Mouse (Mus musculus) frontal cortex, postnatal 25 days (tissue): ENCODE results near the gene Naaladl2.
"Not testable (repeated sequence)": the region's sequence is repeated elsewhere in the genome, so short reads cannot be mapped to it uniquely, and the experiment has no call there.

ENCODE experiments used
- DNase-seq, 2 experiments: peaks; one replicate each; pipeline ENCODE4 v3.0.0; 2022; ENCODE audit warnings: low spot score in 2 of 2

Naaladl2 gene

DNA sequence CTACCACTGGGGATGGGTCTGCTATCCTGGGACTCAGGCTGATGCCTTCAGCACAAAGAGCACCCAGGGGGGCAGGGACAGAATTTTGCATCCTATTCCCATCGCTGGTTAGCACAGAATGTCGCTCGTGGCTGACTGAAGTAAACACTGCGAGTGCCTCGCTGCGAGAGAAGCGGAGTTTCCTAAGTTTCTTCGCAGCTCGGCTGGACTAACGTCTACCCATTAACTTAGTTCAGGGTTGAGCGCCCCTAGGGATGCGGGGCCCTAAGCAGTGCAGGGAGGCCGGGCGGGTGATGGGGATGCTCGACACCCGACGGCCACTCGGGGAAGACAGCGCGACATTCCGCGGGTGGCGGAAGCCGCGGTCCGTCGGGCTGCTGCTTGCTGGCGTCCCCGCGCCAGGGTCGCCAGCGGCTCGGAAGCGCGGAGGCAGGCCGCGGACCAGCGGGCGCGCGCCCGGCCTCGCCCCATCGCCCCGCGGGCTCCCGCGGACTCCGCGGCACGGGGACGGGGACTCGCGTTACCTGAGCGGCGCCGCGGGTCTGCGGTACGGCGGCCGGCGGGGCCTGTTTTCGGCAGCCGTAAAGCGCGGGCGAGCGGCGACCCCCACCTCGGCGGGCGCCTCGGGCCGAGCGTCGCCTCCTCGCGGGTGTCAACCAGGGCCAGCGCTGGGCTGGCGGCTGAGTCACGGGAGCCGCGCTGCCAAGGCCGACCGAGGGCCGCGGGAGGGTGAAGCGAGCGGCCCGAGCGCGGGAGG, at the start of gene Naaladl2:
TSS of gene Naaladl2 (minus strand) at position 707 of the 757 bp plus-strand sequence.
- DNase-seq = peak; percentile 54

DNA sequence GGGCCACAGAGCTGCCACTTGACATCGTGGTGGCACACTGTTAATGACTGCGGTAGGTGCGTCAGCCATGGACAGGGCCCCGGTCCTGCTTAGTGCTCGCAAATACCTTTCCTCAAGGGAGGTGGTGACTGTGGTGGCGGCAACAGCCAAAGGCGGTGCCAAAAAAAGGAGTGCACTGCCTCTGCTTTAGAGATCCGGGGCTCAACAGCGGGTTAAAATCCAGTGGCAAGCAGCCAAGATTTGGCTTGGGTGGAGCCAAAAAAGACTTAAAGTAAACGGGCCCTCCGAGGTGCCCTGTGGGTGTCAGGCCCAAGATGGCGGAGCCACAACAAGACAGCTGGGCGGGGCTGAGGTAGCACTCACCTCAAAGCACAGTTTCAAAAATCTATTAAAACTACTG, 7.7 kb upstream of the Naaladl2 start:
- no peak for DNase-seq

GRCm38 (mm10) chr3:25147271-25147670, 3.2 kb upstream of the Naaladl2 start:
- no peak for DNase-seq

GRCm38 (mm10) chr3:25144961-25145697, 1.1 kb upstream of the Naaladl2 start:
- peak in 1 of 2 experiments; percentile 40 for DNase-seq

DNA sequence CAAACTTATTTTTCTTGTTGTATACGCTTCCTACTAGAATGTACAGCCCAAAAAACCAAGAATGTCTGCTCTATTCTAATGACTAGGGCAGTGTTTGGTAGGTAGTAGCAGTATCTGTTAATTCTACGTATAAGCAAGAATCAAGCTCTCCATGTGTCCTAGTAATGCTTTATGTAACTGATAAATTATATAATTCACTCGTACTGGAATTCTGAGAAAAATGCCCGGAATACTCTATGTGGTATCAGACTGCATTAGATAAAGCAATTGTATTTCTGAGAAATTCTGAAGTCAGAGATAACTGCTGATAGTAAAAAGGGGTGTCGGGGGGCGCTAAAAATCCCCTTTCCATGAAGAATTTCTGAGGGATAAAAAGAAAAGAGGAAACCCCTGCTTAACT, 950 bp downstream of the Naaladl2 start:
- DNase-seq = no peak

- no peak for DNase-seq
These were observed 12.2 kb downstream of the Naaladl2 start for GRCm38 (mm10) chr3:25131848-25132247.

DNA sequence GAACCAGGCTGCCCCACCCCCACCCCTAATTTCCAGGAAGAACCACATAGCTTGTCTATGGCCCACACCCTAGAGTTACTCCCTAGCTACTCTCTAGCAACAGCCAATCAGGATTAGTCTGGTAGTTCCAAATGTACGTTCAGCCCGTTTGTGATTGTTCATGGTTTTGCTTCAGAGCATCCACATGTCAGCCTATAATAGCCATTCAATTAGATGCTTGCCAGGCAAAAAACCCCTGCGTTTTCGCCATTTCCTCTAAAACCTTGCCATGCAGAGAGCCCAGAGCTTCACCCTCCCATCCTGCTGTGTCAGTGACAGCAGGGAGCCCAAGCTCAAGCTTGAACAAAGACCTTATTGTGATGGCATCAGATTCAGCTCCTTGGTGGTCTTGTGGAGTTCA, 16.2 kb downstream of the Naaladl2 start:
- DNase-seq = no peak

GRCm38 (mm10) chr3:25124919-25125846, 18.9 kb downstream of the Naaladl2 start:
- no peak for DNase-seq

- no peak for DNase-seq
These were observed 31.0 kb downstream of the Naaladl2 start for GRCm38 (mm10) chr3:25113107-25113506.

DNA sequence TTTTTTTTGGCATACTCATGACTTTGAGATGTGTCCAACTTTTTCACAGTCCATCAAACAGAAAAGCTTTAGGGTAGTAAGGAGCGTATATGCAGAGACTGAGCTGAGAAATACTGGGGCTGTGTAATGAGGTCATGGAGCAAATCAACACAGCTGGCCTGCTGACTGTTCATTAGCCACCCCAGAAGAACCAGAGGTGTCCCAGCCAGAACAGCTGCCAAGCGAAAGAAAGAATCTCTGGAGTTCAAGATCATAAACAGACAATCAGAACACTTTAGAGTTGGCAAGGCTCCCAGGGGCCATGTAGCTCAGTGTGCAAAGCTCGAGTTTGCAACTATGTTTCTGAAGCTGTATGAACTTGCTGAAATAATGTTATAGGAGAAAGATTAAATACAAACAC, 35.1 kb downstream of the Naaladl2 start:
- DNase-seq = no peak

DNA sequence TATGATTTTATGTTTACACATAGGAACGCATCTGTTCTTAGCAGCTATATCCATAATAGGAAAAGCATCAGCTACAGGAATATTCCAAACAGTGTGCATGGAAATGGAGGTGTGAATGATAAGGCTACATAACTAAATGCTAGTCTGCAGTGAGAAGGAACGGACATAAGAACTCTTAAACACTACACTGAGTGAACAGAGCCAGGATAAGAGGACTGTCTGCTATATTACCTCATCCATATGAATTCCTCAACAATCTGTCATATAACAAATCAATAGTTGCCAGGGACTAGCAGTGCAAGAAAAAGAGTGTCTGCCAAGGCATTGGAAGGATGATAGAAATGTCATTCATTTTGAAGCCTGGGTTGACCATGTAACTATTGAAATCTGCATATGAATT, 51.1 kb downstream of the Naaladl2 start:
- no peak for DNase-seq

GRCm38 (mm10) chr3:25075785-25076184, 68.3 kb downstream of the Naaladl2 start:
- no peak for DNase-seq

- no peak for DNase-seq
These were observed 69.8 kb downstream of the Naaladl2 start for GRCm38 (mm10) chr3:25074266-25074665.

- no peak for DNase-seq
These were observed 70.2 kb downstream of the Naaladl2 start for GRCm38 (mm10) chr3:25073821-25074220.

DNA sequence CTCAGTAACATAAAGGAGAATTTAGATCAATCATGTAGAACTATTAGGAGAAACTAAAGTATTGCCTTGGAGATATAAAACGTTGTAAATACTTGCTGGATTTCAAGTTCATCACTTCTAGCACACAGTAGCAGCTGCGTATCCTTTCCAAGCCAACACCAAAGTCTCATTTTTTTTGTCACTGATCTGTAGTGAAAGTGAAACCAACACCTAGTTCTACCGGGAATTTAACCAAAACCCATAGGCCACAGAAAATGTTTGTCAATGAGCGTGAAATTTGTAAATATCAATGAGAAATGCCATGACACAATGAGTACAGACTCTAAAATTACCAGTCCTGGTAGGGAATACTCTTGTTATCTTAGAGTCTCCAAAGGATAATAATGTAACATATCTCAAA, 80.8 kb downstream of the Naaladl2 start:
- no peak for DNase-seq

- no peak for DNase-seq
These were observed 91.1 kb downstream of the Naaladl2 start for GRCm38 (mm10) chr3:25052975-25053374.

- no peak for DNase-seq
These were observed 124.1 kb downstream of the Naaladl2 start for GRCm38 (mm10) chr3:25019972-25020371.

- DNase-seq = no peak
These were observed 133.3 kb downstream of the Naaladl2 start for GRCm38 (mm10) chr3:25010751-25011150.

DNA sequence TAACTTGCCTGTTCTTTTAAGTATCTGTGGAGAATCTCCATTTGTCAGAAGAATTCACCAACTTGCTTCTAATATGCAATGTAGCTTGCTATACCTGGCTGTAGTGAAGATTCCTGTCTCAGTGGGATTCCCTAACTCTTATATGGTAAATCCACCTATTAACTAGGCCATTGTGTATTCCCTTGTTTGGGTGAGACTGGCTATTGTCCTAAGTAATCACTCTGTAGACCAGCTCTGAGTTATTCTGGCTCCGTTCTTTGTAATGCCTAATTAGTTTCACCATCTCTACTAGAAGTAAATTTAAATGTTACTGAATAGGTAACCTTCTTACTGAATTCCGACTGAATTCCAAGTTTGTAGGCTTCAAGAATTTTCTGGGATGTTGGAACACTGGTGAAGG, 137.3 kb downstream of the Naaladl2 start:
- DNase-seq = not testable (repeated sequence)

GRCm38 (mm10) chr3:24992577-24992976, 151.5 kb downstream of the Naaladl2 start:
- no peak for DNase-seq

GRCm38 (mm10) chr3:24992078-24992477, 152.0 kb downstream of the Naaladl2 start:
- no peak for DNase-seq

DNA sequence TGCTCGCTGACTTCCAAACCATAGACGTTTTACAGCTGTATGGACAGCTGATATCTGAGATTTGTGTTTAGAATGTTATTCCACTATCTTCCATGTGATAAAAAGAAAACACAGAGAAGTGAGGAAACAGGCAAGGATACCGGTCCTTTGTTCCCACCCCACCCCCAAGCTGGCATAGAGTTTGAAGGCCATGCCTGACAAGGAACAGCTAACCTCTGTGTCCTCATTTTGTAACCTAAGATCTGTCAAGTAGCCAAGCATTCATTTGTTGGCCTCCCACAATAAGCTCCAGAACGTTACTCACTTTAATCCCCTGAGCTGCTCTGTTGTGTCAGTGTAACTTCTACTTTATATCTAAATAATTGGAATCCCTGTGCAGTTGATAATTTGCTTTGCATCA, 161.9 kb downstream of the Naaladl2 start:
- DNase-seq = no peak
